Mouse (Mus musculus) CH12.LX (cell line): ENCODE data around the gene Grb10. TPM values are rescaled to one million over a fixed set of nuclear protein-coding genes. Genes with fewer than 3 reads are reported as not detected.

Experiments used
- DNase-seq: peaks from one replicate; pipeline ENCODE4 v3.0.0-alpha.2; 2013; ENCODE audit errors: extremely low read depth
- H3K27ac ChIP-seq: 2 replicates; pipeline ENCODE4 v1.5.1; 2012; ENCODE audit warnings: low read depth, mild to moderate bottlenecking, control low read depth, moderate library complexity; ENCODE audit not compliant: insufficient read depth
- H3K27me3 ChIP-seq: replicated peaks from 2 replicates; pipeline ENCODE3; 2012; ENCODE audit warnings: inconsistent platforms
- H3K36me3 ChIP-seq, 2 experiments: replicated peaks in 1 of 2; 2 replicates each; pipeline versions ENCODE3 to v1.6.1; 2012; ENCODE audit warnings: inconsistent platforms in 1 of 2, low read length in 1 of 2, mild to moderate bottlenecking in 1 of 2, mixed read lengths in 1 of 2, moderate library complexity in 1 of 2; ENCODE audit not compliant: control insufficient read depth in 1 of 2, insufficient read depth in 1 of 2
- H3K4me1 ChIP-seq, 2 experiments: 2 replicates each; pipeline ENCODE4 v1.6.1; 2012; ENCODE audit warnings: inconsistent platforms in 1 of 2, moderate library complexity in 1 of 2; ENCODE audit not compliant: insufficient read depth in 2 of 2, control insufficient read depth in 1 of 2
- H3K4me2 ChIP-seq: 2 replicates; pipeline ENCODE4 v1.6.1; 2012; ENCODE audit warnings: low read depth, mild to moderate bottlenecking, control low read depth; ENCODE audit not compliant: poor library complexity, insufficient read depth, severe bottlenecking
- H3K4me3 ChIP-seq, 3 experiments: fragments of 150-350 bp in 1 of 3; sonication (generic) in 1 of 3; replicated peaks in 1 of 3; 2 replicates each; pipeline versions ENCODE3 to v1.5.1; 2011 to 2012; ENCODE audit warnings: low read depth in 2 of 3, low read length in 2 of 3, mild to moderate bottlenecking in 2 of 3, moderate library complexity in 2 of 3, control low read depth in 1 of 3, improper control_type of control experiment in 1 of 3, inconsistent platforms in 1 of 3, mixed read lengths in 1 of 3; ENCODE audit not compliant: poor library complexity in 1 of 3
- H3K79me2 ChIP-seq: replicated peaks from 2 replicates; pipeline ENCODE4 v1.6.1; 2012; ENCODE audit warnings: mild to moderate bottlenecking, moderate library complexity; ENCODE audit not compliant: control insufficient read depth, poor library complexity, insufficient read depth, severe bottlenecking; ENCODE audit errors: extremely low read depth
- H3K9ac ChIP-seq: 2 replicates; pipeline ENCODE4 v1.6.1; 2012; ENCODE audit warnings: low read depth, mild to moderate bottlenecking, control low read depth, moderate library complexity; ENCODE audit not compliant: insufficient read depth
- H3K9me3 ChIP-seq: replicated peaks from 2 replicates; pipeline ENCODE3; 2012; ENCODE audit warnings: low read length, inconsistent platforms, mixed read lengths
- BHLHE40 ChIP-seq: IDR thresholded peaks from 2 replicates; pipeline ENCODE4 v1.6.1; 2011; ENCODE audit warnings: mild to moderate bottlenecking, low read depth, low read length, improper control_type of control experiment
- CHD2 ChIP-seq: IDR thresholded peaks from 2 replicates; pipeline ENCODE4 v1.6.1; 2011; ENCODE audit warnings: low read length, improper control_type of control experiment
- E2F4 ChIP-seq: IDR thresholded peaks from 2 replicates; pipeline ENCODE4 v1.6.1; 2011; ENCODE audit warnings: low read depth, low read length, improper control_type of control experiment; ENCODE audit not compliant: insufficient replicate concordance
- EP300 ChIP-seq: IDR thresholded peaks from 2 replicates; pipeline ENCODE4 v1.6.1; 2011; ENCODE audit warnings: low read length, improper control_type of control experiment
- GABPA ChIP-seq: IDR thresholded peaks from 2 replicates; pipeline ENCODE4 v1.6.1; 2012; ENCODE audit warnings: low read depth, low read length, improper control_type of control experiment, inconsistent platforms; ENCODE audit not compliant: insufficient replicate concordance
- JUN ChIP-seq: IDR thresholded peaks from 2 replicates; pipeline ENCODE4 v1.6.1; 2011; ENCODE audit warnings: low read depth, mild to moderate bottlenecking, low read length, improper control_type of control experiment, moderate library complexity; ENCODE audit not compliant: insufficient read depth
- MAX ChIP-seq: IDR thresholded peaks from 2 replicates; pipeline ENCODE4 v1.6.1; 2011; ENCODE audit warnings: low read length, improper control_type of control experiment
- MAZ ChIP-seq: IDR thresholded peaks from 2 replicates; pipeline ENCODE4 v1.6.1; 2012; ENCODE audit warnings: low read depth, mild to moderate bottlenecking, inconsistent platforms, low read length, improper control_type of control experiment, moderate library complexity
- MEF2A ChIP-seq: IDR thresholded peaks from 2 replicates; pipeline ENCODE4 v1.6.1; 2014; ENCODE audit warnings: low read depth, mild to moderate bottlenecking, inconsistent platforms, low read length, improper control_type of control experiment, borderline replicate concordance
- MXI1 ChIP-seq: IDR thresholded peaks from 2 replicates; pipeline ENCODE4 v1.6.1; 2011; ENCODE audit warnings: mild to moderate bottlenecking, low read depth, low read length, improper control_type of control experiment
- MYC ChIP-seq: IDR thresholded peaks from 2 replicates; pipeline ENCODE4 v1.6.1; 2011; ENCODE audit warnings: low read depth, mild to moderate bottlenecking, improper control_type of control experiment, low read length
- NELFE ChIP-seq: IDR thresholded peaks from 2 replicates; pipeline ENCODE4 v1.6.1; 2011; ENCODE audit warnings: low read depth, low read length, improper control_type of control experiment
- PAX5 ChIP-seq: IDR thresholded peaks from 2 replicates; pipeline ENCODE4 v1.6.1; 2012; ENCODE audit warnings: low read length, inconsistent platforms, mixed read lengths
- POLR2AphosphoS2 ChIP-seq: IDR thresholded peaks from 2 replicates; pipeline ENCODE4 v1.6.1; 2011; ENCODE audit warnings: low read depth, low read length, improper control_type of control experiment
- TBP ChIP-seq: conservative IDR thresholded peaks from 2 replicates; pipeline ENCODE4 v1.6.1; 2011; ENCODE audit warnings: low read depth, low read length, improper control_type of control experiment
- TCF12 ChIP-seq: IDR thresholded peaks from 2 replicates; pipeline ENCODE4 v1.6.1; 2014; ENCODE audit warnings: low read depth, mild to moderate bottlenecking, inconsistent platforms, low read length, improper control_type of control experiment
- UBTF ChIP-seq: IDR thresholded peaks from 2 replicates; pipeline ENCODE4 v1.6.1; 2012; ENCODE audit warnings: low read depth, mild to moderate bottlenecking, inconsistent platforms, low read length, improper control_type of control experiment, moderate library complexity
- USF1 ChIP-seq: IDR thresholded peaks from 2 replicates; pipeline ENCODE4 v1.6.1; 2014; ENCODE audit warnings: low read depth, mild to moderate bottlenecking, inconsistent platforms, low read length, improper control_type of control experiment
- USF2 ChIP-seq: conservative IDR thresholded peaks from 2 replicates; pipeline ENCODE4 v1.6.1; 2011; ENCODE audit warnings: low read depth, low read length, improper control_type of control experiment
- ZC3H11A ChIP-seq: IDR thresholded peaks from 2 replicates; pipeline ENCODE4 v1.6.1; 2012; ENCODE audit warnings: low read depth, mild to moderate bottlenecking, inconsistent platforms, low read length, improper control_type of control experiment
- ZKSCAN1 ChIP-seq: IDR thresholded peaks from 2 replicates; pipeline ENCODE4 v1.6.1; 2012; ENCODE audit warnings: low read depth, inconsistent platforms, low read length, improper control_type of control experiment, borderline replicate concordance
- ZNF384 ChIP-seq: IDR thresholded peaks from 2 replicates; pipeline ENCODE4 v1.6.1; 2012; ENCODE audit warnings: low read depth, low read length, improper control_type of control experiment, inconsistent platforms
- dilution Hi-C: fragments of 300-500 bp; cut with MboI; formaldehyde crosslinking; loops from 2 replicates; pipeline ENCODE4 v1.14.3; 2020; ENCODE audit warnings: low sequenced_read_pairs; ENCODE audit not compliant: extremely low pct_unique_long_range_greater_than_20kb, extremely low pct_ligation_motif_present
- in situ Hi-C: fragments of 300-500 bp; cut with MboI; formaldehyde crosslinking; loops from 3 replicates; pipeline ENCODE4 v1.14.3; 2019; ENCODE audit warnings: low sequenced_read_pairs, low pct_ligation_motif_present, low pct_unique_long_range_greater_than_20kb, mixed read lengths
- polyA plus RNA-seq: library from polyadenylated mRNA; unstranded; fragments of >175 nt; gene quantifications from 2 replicates; pipeline ENCODE4 v1.2.1, GENCODE M21; 2012; ENCODE audit warnings: low read depth; ENCODE audit not compliant: insufficient read length
- total RNA-seq, 2 experiments: library from RNA; depleted of rRNA; stranded (reverse); fragments of 300-350 nt in 1 of 2; fragments of >200 nt in 1 of 2; gene quantifications; 2 replicates each; pipeline ENCODE4 v1.2.3; 2012 to 2014

The Grb10 gene
- total RNA-seq (2012; rRNA removed) (142 and 189 TPM in 2 replicates), total RNA-seq (2014; rRNA removed) (114 and 137 TPM in 2 replicates), polyA plus RNA-seq (32.2 and 38.4 TPM in 2 replicates)

GRCm38 (mm10) chr11:12038470-12038985 is at the start of gene Grb10:
Grb10 (minus strand) TSS chr11:12038683.
- Histone ChIP-seq H3K4me3 (no peak within 1 kb of the TSS), H3K36me3 (no peaks in the 10 kb centered on the region), H3K9me3 (peaks cover 22% of the 10 kb centered on the region), H3K27me3 (no peaks in the 10 kb centered on the region), H3K4me2 (no peak within 1 kb of the TSS), H3K79me2 (no peaks in the 10 kb centered on the region), H3K4me1 (peaks cover 5 to 23% of the 10 kb centered on the region in 2 experiments), H3K27ac (no peak within 1 kb of the TSS), H3K9ac (no peak within 1 kb of the TSS)
- no peak for TF ChIP-seq MAX
- TF ChIP-seq USF2: no peak
- TF ChIP-seq MXI1: no peak
- no peak for TF ChIP-seq MAZ
- no peak for TF ChIP-seq PAX5
- TF ChIP-seq BHLHE40: no peak
- TF ChIP-seq POLR2AphosphoS2: no peak
- no peak for TF ChIP-seq TBP
- TF ChIP-seq TCF12: no peak
- no peak for TF ChIP-seq JUN
- no peak for TF ChIP-seq ZC3H11A
- TF ChIP-seq ZNF384: no peak
- TF ChIP-seq E2F4: no peak
- no peak for TF ChIP-seq GABPA
- no peak for TF ChIP-seq UBTF
- TF ChIP-seq CHD2: no peak
- TF ChIP-seq NELFE: no peak
- no peak for TF ChIP-seq MEF2A
- no peak for TF ChIP-seq ZKSCAN1
- TF ChIP-seq EP300: no peak
- no peak for DNase-seq
- dilution Hi-C loops: no loop called here
- in situ Hi-C loops: no loop called here

- dilution Hi-C loops: no loop called here
- in situ Hi-C loops: no loop called here
- no peak overlapping the region for H3K4me2 ChIP-seq
Measured at GRCm38 (mm10) chr11:12081638-12082037, 43.2 kb upstream of the Grb10 start.

More at GRCm38 (mm10) chr11:12081638-12082037, 43.2 kb upstream of the Grb10 start:
- no peaks in the 10 kb centered on the region for H3K36me3 ChIP-seq
- no peak overlapping the region for H3K27ac ChIP-seq
- H3K9ac ChIP-seq: no peak overlapping the region
- H3K4me1 ChIP-seq: no peaks in the 10 kb centered on the region
- no peak for TF ChIP-seq TCF12
- TF ChIP-seq ZNF384: no peak
- TF ChIP-seq TBP: no peak
- no peak for TF ChIP-seq MYC
- TF ChIP-seq USF1: no peak
- TF ChIP-seq CHD2: no peak
- TF ChIP-seq EP300: no peak
- TF ChIP-seq, all 38 proteins: peak for 0
- Histone ChIP-seq H3K4me3 (no peak overlapping the region), H3K27me3 (no peaks in the 10 kb centered on the region), H3K79me2 (no peaks in the 10 kb centered on the region), H3K9me3 (no peaks in the 10 kb centered on the region)
- DNase-seq: no peak
